Mouse (Mus musculus): Measurements from ENCODE around the gene Rps24. TPM values are rescaled to one million over a fixed set of nuclear protein-coding genes. Genes with fewer than 3 reads are reported as not detected.

Gene Rps24
- polyA plus RNA-seq, 1 experiment from 2014 or later, result 613 TPM

- DNase-seq (no peak), ATAC-seq (no peak)
- H3K4me3 ChIP-seq (ENCODE audit: low read depth, low read length), result no peak overlapping the region
- H3K9ac ChIP-seq (replicated peaks), result no peak overlapping the region
- no peak overlapping the region for H3K27ac ChIP-seq (ENCODE audit: low read depth)
- no peaks in the 10 kb centered on the region; the same call in 1 of the 2 replicates for H3K9me3 ChIP-seq (ENCODE audit: low read length)
- TF ChIP-seq CTCF (IDR thresholded peaks at IDR 0.05; ENCODE audit: low read depth) (peak; percentile 48), EP300 (IDR thresholded peaks at IDR 0.05; ENCODE audit: low read depth) (no peak)
- H3K36me3 ChIP-seq (replicated peaks; ENCODE audit: insufficient read depth, low read length), result no peaks in the 10 kb centered on the region
- H3K4me2 ChIP-seq (ENCODE audit: low read depth, low read length), result no peak overlapping the region
- WGBS (ENCODE audit: insufficient replicate concordance), result 31% methylated on average over 2 of the region's 2 CpGs
- H3K4me1 ChIP-seq (ENCODE audit: insufficient read depth), result peaks cover 3% of the 10 kb centered on the region; the same call in 1 of the 2 replicates
- H3K27me3 ChIP-seq (ENCODE audit: insufficient read depth, low read length), result no peaks in the 10 kb centered on the region
Measured at GRCm38 (mm10) chr14:24544057-24544456, 57.1 kb downstream of the Rps24 start.

Other genes with a start within 250 kb of the Rps24 start
- 0.47 and 0.88 TPM in 2 replicates for gene Dlg5, start 241.2 kb upstream of the Rps24 start, polyA plus RNA-seq (2015; fragmentation: Nextera tagmentation; extraction: Ambion mirVana)
- gene E330034G19Rik, start 193.9 kb upstream of the Rps24 start, polyA plus RNA-seq (2015; fragmentation: Nextera tagmentation; extraction: Ambion mirVana), result not detected in 2 replicates
- gene Polr3a, start 67 bp upstream of the Rps24 start, polyA plus RNA-seq (2015; fragmentation: Nextera tagmentation; extraction: Ambion mirVana), result 3.9 and 5.2 TPM in 2 replicates

Data from liver, postnatal 0 days (tissue).